Mouse (Mus musculus) CH12.LX (cell line): ENCODE measurements around the gene Gdpd5.

Experiments
- CTCF ChIP-seq, 2 experiments: IDR thresholded peaks in 1 of 2; conservative IDR thresholded peaks in 1 of 2; 2 replicates each; pipeline ENCODE4 v1.5.1; 2011 to 2012; ENCODE audit warnings: low read depth in 2 of 2, low read length in 2 of 2, improper control_type of control experiment in 1 of 2, inconsistent platforms in 1 of 2, mild to moderate bottlenecking in 1 of 2, moderate library complexity in 1 of 2
- EP300 ChIP-seq: IDR thresholded peaks from 2 replicates; pipeline ENCODE4 v1.6.1; 2011; ENCODE audit warnings: low read length, improper control_type of control experiment
- POLR2A ChIP-seq: IDR thresholded peaks from 2 replicates; pipeline ENCODE4 v1.6.1; 2011; ENCODE audit warnings: low read depth, mild to moderate bottlenecking, improper control_type of control experiment, low read length

- TF ChIP-seq CTCF (conservative IDR thresholded peaks at IDR 0.05 in 1 of 2, IDR thresholded peaks at IDR 0.05 in 1 of 2; ENCODE audit: low read depth in 2 of 2, low read length in 2 of 2) = no peak
- no peak for TF ChIP-seq EP300
- no peak for TF ChIP-seq POLR2A
Measured at GRCm38 (mm10) chr7:99432248-99432647, 51.0 kb downstream of the Gdpd5 start.
